Mouse (Mus musculus) forebrain, embryonic 11.5 days (tissue): Measurements from ENCODE around the gene Arcn1. TPM values are rescaled to one million over a fixed set of nuclear protein-coding genes. Genes with fewer than 3 reads are reported as not detected.
A peak's percentile ranks its signal among the peaks of the same experiment; 100 is the strongest.

Source experiments
- ATAC-seq: fragments of 200-750 bp; cut with Nextera tagmentation; replicated peaks from 2 replicates; pipeline ENCODE4 v1.8.0; 2017; ENCODE audit warnings: moderate TSS enrichment; ENCODE audit not compliant: low FRiP score
- DNase-seq: peaks from one replicate; pipeline ENCODE4 v3.0.0-alpha.2; 2017; ENCODE audit warnings: low spot score
- H3K27ac ChIP-seq: fragments of 300-500 bp; sonication (generic); 2 replicates; pipeline ENCODE4 v1.5.1; 2014; ENCODE audit warnings: low read depth, low read length
- H3K27me3 ChIP-seq: fragments of 300-500 bp; sonication (generic); 2 replicates; pipeline ENCODE4 v1.6.1; 2014; ENCODE audit warnings: mild to moderate bottlenecking, low read length, mixed read lengths; ENCODE audit not compliant: control insufficient read depth, insufficient read depth
- H3K36me3 ChIP-seq: fragments of 300-500 bp; sonication (generic); 2 replicates; pipeline ENCODE4 v1.6.1; 2014; ENCODE audit warnings: mild to moderate bottlenecking, low read length, moderate library complexity, mixed read lengths; ENCODE audit not compliant: control insufficient read depth, insufficient read depth
- H3K4me1 ChIP-seq: fragments of 300-500 bp; sonication (generic); replicated peaks from 2 replicates; pipeline ENCODE4 v1.6.1; 2014; ENCODE audit warnings: low read length, mixed read lengths; ENCODE audit not compliant: control insufficient read depth, insufficient read depth
- H3K4me2 ChIP-seq: fragments of 300-500 bp; sonication (generic); 2 replicates; pipeline ENCODE4 v1.6.1; 2014; ENCODE audit warnings: low read depth, mild to moderate bottlenecking, low read length, moderate library complexity, mixed read lengths; ENCODE audit not compliant: severe bottlenecking
- H3K4me3 ChIP-seq: fragments of 300-500 bp; sonication (generic); 2 replicates; pipeline ENCODE4 v1.5.1; 2014; ENCODE audit warnings: low read depth, low read length
- H3K9ac ChIP-seq: fragments of 300-500 bp; sonication (generic); 2 replicates; pipeline ENCODE4 v1.6.1; 2014; ENCODE audit warnings: low read length
- H3K9me3 ChIP-seq: fragments of 300-500 bp; sonication (generic); 2 replicates; pipeline ENCODE4 v1.6.1; 2016; ENCODE audit warnings: low read length, mixed read lengths; ENCODE audit not compliant: control insufficient read depth
- WGBS: fragments of 180-500 bp; shearing (Covaris S2); extraction: QIAGEN DNeasy Blood & Tissue Kit; methylation state at CpG from one replicate; pipeline ENCODE4 v1.1.7; 2014; 5-methylcytosine and 5-hydroxymethylcytosine counted together
- polyA plus RNA-seq: library from polyadenylated mRNA; unstranded; fragments of >200 nt; fragmentation: Nextera tagmentation; extraction: Ambion mirVana; gene quantifications from 2 replicates; pipeline ENCODE4 v1.2.1, GENCODE M21; 2014

Arcn1 gene
- polyA plus RNA-seq, 1 experiment from 2014 or later = 185 TPM

DNA sequence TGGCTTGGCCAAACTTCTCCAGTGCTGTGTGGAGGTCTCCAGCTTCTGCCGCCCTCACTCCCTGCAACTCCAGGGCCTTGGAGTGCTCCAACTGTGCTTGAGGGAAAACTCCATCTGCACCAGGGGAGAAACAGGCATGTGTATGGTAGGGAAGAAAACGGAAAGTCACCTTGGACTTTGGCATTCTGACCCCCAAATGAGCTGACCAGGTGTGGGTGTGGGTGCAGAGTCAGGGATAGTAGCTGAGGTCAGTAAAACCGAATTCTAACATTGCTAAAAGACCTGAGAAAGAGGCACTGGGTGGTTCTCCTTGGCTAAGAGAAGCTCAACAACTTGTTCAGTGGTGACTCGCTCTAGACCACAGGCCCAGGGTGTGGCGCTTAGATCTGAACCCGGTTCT is 34.0 kb upstream of the Arcn1 start:
- H3K27me3 ChIP-seq = peaks cover 8% of the 10 kb centered on the region; the same call in 1 of the 2 replicates

GRCm38 (mm10) chr9:44799958-44800324 is 32.3 kb upstream of the Arcn1 start:
- Histone ChIP-seq H3K4me3 (peak overlapping the region; percentile 58), H3K27ac (no peak overlapping the region), H3K4me2 (peak overlapping the region; percentile 97), H3K36me3 (no peaks in the 10 kb centered on the region; the same call in 1 of the 2 replicates), H3K9ac (peak overlapping the region; percentile 75; the same call in 1 of the 2 replicates), H3K27me3 (peaks cover 8% of the 10 kb centered on the region; the same call in 1 of the 2 replicates), H3K9me3 (no peaks in the 10 kb centered on the region), H3K4me1 (peaks cover 6% of the 10 kb centered on the region; the same call in 1 of the 2 replicates)
- no peak for ATAC-seq
- no peak for DNase-seq
- 45% methylated on average over 9 of the region's 9 CpGs for WGBS

More for the DNA sequence above, 34.0 kb upstream of the Arcn1 start:
- Histone ChIP-seq H3K27ac (no peak overlapping the region), H3K4me1 (peaks cover 6% of the 10 kb centered on the region; the same call in 1 of the 2 replicates), H3K4me2 (no peak overlapping the region), H3K36me3 (no peaks in the 10 kb centered on the region; the same call in 1 of the 2 replicates), H3K9ac (no peak overlapping the region), H3K9me3 (no peaks in the 10 kb centered on the region), H3K4me3 (no peak overlapping the region)
- ATAC-seq = no peak
- no peak for DNase-seq
- 83% methylated on average over 6 of the region's 6 CpGs for whole genome bisulfite sequencing

GRCm38 (mm10) chr9:44799102-44799957 is 31.7 kb upstream of the Arcn1 start, which contains the start of gene Tmem25:
Tmem25 (minus strand) TSS chr9:44799307.
- Histone ChIP-seq H3K36me3 (no peaks in the 10 kb centered on the region), H3K9me3 (no peaks in the 10 kb centered on the region), H3K4me2 (peak within 1 kb of the TSS; percentile 97), H3K9ac (peak within 1 kb of the TSS; percentile 75), H3K27ac (peak within 1 kb of the TSS; percentile 31; the same call in 1 of the 2 replicates), H3K27me3 (peaks cover 8% of the 10 kb centered on the region; the same call in 1 of the 2 replicates), H3K4me3 (peak within 1 kb of the TSS; percentile 58), H3K4me1 (peaks cover 6% of the 10 kb centered on the region; the same call in 1 of the 2 replicates)
- peak; percentile 96 for ATAC-seq
- WGBS = under 1% methylated on average over 75 of the region's 75 CpGs
- peak; percentile 91 for DNase-seq

DNA sequence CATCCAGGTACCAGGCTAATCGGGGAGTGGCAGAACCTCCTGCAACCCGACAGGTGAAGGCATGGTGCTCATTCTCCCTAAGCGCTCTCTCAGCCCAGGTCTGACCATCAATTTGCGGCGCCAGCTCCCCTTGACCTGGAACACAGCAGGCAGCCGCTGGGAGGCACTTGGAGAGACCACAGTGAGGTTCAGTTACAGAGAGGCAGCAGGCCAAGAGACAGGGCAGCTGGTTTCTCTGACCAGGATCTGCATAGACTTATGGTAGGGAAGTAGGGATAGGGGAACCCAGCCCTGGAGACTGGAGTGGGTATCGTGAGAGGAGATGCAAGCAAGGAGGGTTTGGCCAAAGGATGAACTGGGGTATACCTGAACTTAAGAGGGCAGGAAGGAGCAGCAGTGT is 30.7 kb upstream of the Arcn1 start:
- WGBS = 45% methylated on average over 7 of the region's 7 CpGs

DNA sequence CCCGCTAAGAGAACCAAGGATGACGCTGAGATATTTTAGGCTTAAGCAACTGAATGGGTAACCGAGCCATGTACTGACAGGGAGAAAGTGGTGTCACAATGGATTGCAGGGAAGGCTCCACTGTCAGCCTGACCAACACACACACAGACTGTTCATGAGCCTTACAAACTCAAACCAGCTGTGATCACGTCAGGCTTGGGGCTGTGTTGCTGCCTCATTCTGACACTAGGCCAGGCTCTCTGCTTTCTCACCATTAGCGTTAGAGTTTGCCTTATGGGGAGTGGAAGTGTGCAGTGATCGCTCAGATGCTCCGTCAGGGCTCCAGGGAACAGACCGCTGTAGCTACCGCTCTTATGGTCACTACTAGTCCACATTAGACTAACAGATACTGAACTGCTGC is 25.2 kb upstream of the Arcn1 start:
- Histone ChIP-seq H3K9me3 (no peaks in the 10 kb centered on the region), H3K36me3 (peaks cover 2% of the 10 kb centered on the region; the same call in 1 of the 2 replicates), H3K4me2 (no peak overlapping the region), H3K27me3 (no peaks in the 10 kb centered on the region; the same call in 1 of the 2 replicates), H3K4me3 (no peak overlapping the region), H3K27ac (no peak overlapping the region), H3K9ac (no peak overlapping the region), H3K4me1 (no peaks in the 10 kb centered on the region)
- WGBS = 79% methylated on average over 9 of the region's 9 CpGs
- ATAC-seq (no peak), DNase-seq (no peak)

More for the DNA sequence above, 30.7 kb upstream of the Arcn1 start:
- H3K4me1 ChIP-seq = peaks cover 6% of the 10 kb centered on the region; the same call in 1 of the 2 replicates
- ATAC-seq = no peak
- H3K27ac ChIP-seq = no peak overlapping the region
- H3K36me3 ChIP-seq = no peaks in the 10 kb centered on the region
- H3K9ac ChIP-seq = no peak overlapping the region
- no peak for DNase-seq
- no peaks in the 10 kb centered on the region for H3K9me3 ChIP-seq
- peaks cover 8% of the 10 kb centered on the region; the same call in 1 of the 2 replicates for H3K27me3 ChIP-seq
- no peak overlapping the region; the same call in 1 of the 2 replicates for H3K4me2 ChIP-seq
- H3K4me3 ChIP-seq = no peak overlapping the region

DNA sequence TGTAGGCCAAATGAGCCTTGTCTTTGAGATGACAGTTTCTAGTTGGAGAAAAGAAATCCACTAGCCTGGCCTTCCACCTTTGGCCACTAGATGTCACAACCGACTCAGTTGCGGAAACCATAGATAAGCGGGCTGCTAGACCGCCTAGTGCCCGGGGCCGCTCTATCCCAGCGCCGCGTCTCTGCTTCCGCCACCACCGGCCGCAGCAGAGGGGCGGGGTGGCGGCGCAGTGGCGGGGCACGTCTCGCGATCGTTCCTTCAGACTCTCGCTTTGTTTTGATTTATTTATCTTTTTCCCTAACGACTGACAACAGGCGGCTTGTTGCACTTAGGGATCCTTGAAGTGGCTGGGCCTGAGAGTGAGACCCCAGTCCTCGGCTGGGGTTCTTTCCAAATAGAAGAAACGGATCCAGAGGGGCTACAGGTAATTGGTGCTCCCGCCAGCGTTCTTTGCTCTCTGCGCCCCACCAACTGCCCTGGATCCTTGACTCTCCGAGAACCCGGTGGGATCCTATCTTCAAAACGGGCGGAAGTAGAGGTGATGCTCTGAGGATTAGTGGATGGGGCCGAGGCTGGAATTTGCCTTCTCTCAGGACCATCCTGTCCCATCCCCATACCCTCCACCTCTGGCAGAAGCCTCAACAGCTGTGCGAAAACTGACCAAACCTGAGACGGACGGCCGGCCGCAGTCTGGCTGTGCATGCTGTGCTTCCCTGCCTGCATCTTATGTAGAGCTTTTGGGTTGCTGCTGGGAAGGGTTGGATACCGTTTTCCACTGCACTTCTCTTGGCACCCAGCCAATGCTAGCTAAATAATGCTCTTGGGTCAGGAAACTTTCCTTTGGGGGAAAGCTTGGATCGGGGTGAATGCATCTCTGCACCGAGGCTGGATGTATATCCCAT is 5.4 kb upstream of the Arcn1 start:
- H3K27me3 ChIP-seq = no peaks in the 10 kb centered on the region
- WGBS = under 1% methylated on average over 41 of the region's 41 CpGs
- peak overlapping the region; percentile 88 for H3K4me2 ChIP-seq
- H3K4me3 ChIP-seq = peak overlapping the region; percentile 55
- H3K4me1 ChIP-seq = no peaks in the 10 kb centered on the region
- H3K9ac ChIP-seq = peak overlapping the region; percentile 85
- ATAC-seq = peak; percentile 97
- no peaks in the 10 kb centered on the region for H3K9me3 ChIP-seq
- DNase-seq = peak; percentile 96
- H3K36me3 ChIP-seq = no peaks in the 10 kb centered on the region
- peak overlapping the region; percentile 63; the same call in 1 of the 2 replicates for H3K27ac ChIP-seq

GRCm38 (mm10) chr9:44772392-44772749 is 4.7 kb upstream of the Arcn1 start:
- H3K4me3 ChIP-seq = peak overlapping the region; percentile 55; the same call in 1 of the 2 replicates
- DNase-seq (no peak), ATAC-seq (no peak)
- no peak overlapping the region for H3K27ac ChIP-seq
- 31% methylated on average over 5 of the region's 5 CpGs for WGBS
- no peaks in the 10 kb centered on the region for H3K27me3 ChIP-seq
- H3K36me3 ChIP-seq = no peaks in the 10 kb centered on the region
- no peak overlapping the region for H3K4me2 ChIP-seq
- H3K4me1 ChIP-seq = no peaks in the 10 kb centered on the region
- H3K9ac ChIP-seq = no peak overlapping the region
- H3K9me3 ChIP-seq = no peaks in the 10 kb centered on the region

GRCm38 (mm10) chr9:44771376-44771775 is 3.7 kb upstream of the Arcn1 start:
- WGBS = 90% methylated on average over 5 of the region's 5 CpGs
- no peak for DNase-seq
- no peaks in the 10 kb centered on the region for H3K27me3 ChIP-seq
- no peak overlapping the region for H3K4me2 ChIP-seq
- 0 out of 2 replicates have a peak, but pooled peaks cover 1% of the 10 kb centered on the region for H3K4me1 ChIP-seq
- ATAC-seq = no peak
- no peaks in the 10 kb centered on the region for H3K9me3 ChIP-seq
- no peaks in the 10 kb centered on the region for H3K36me3 ChIP-seq
- no peak overlapping the region for H3K4me3 ChIP-seq
- no peak overlapping the region for H3K9ac ChIP-seq
- H3K27ac ChIP-seq = no peak overlapping the region
